Mouse (Mus musculus): ENCODE results near the gene Samhd1. TPM values are rescaled to one million over a fixed set of nuclear protein-coding genes. Genes with fewer than 3 reads are reported as not detected.
A peak's percentile ranks its signal among the peaks of the same experiment; 100 is the strongest.
"Not testable (repeated sequence)": the region's sequence is repeated elsewhere in the genome, so short reads cannot be mapped to it uniquely, and the experiment has no call there.

Samhd1 gene
- 10 to 100 TPM; 21.6 to 22.4 TPM for total RNA-seq (2021)

- intact Hi-C loops (cut with DNase I), result no loop called here
- peak; percentile 94 for DNase-seq (ENCODE audit: low spot score)
Measured at GRCm38 (mm10) chr2:157135014-157135413, at the start of gene Samhd1. Gene Samhd1, minus strand, starts transcription at chr2:157135265.

GRCm38 (mm10) chr2:157178167-157178566 is 43.1 kb upstream of the Samhd1 start:
- no peak for DNase-seq (ENCODE audit: low spot score)
- intact Hi-C loops (cut with DNase I), result no loop called here

- no peak for DNase-seq (ENCODE audit: low spot score)
- intact Hi-C loops (cut with DNase I), result no loop called here
Measured at GRCm38 (mm10) chr2:157176248-157176647, 41.2 kb upstream of the Samhd1 start.

- no peak for DNase-seq (ENCODE audit: low spot score)
- intact Hi-C loops (cut with DNase I), result no loop called here
Measured at GRCm38 (mm10) chr2:157174416-157174815, 39.4 kb upstream of the Samhd1 start.

GRCm38 (mm10) chr2:157173555-157173954 is 38.5 kb upstream of the Samhd1 start:
- intact Hi-C loops (cut with DNase I), result no loop called here

GRCm38 (mm10) chr2:157172984-157173383 is 37.9 kb upstream of the Samhd1 start:
- intact Hi-C loops (cut with DNase I), result no loop called here

More at GRCm38 (mm10) chr2:157173555-157173954, 38.5 kb upstream of the Samhd1 start:
- DNase-seq (ENCODE audit: low spot score), result no peak

GRCm38 (mm10) chr2:157170626-157171025 is 35.6 kb upstream of the Samhd1 start:
- DNase-seq (ENCODE audit: low spot score), result no peak
- intact Hi-C loops (cut with DNase I), result no loop called here

More at GRCm38 (mm10) chr2:157172984-157173383, 37.9 kb upstream of the Samhd1 start:
- no peak for DNase-seq (ENCODE audit: low spot score)

GRCm38 (mm10) chr2:157170166-157170565 is 35.1 kb upstream of the Samhd1 start:
- intact Hi-C loops (cut with DNase I), result no loop called here
- DNase-seq (ENCODE audit: low spot score), result no peak

- intact Hi-C loops (cut with DNase I), result no loop called here
- DNase-seq (ENCODE audit: low spot score), result no peak
Measured at GRCm38 (mm10) chr2:157166371-157167080, 31.5 kb upstream of the Samhd1 start.

- intact Hi-C loops (cut with DNase I), result not testable (repeated sequence)
Measured at GRCm38 (mm10) chr2:157165312-157166224, 30.5 kb upstream of the Samhd1 start.

GRCm38 (mm10) chr2:157164101-157164500 is 29.0 kb upstream of the Samhd1 start:
- no peak for DNase-seq (ENCODE audit: low spot score)
- intact Hi-C loops (cut with DNase I), result no loop called here

More at GRCm38 (mm10) chr2:157165312-157166224, 30.5 kb upstream of the Samhd1 start:
- not testable (repeated sequence) for DNase-seq (ENCODE audit: low spot score)

GRCm38 (mm10) chr2:157156079-157156478 is 21.0 kb upstream of the Samhd1 start:
- intact Hi-C loops (cut with DNase I), result no loop called here
- no peak for DNase-seq (ENCODE audit: low spot score)

- intact Hi-C loops (cut with DNase I), result no loop called here
- no peak for DNase-seq (ENCODE audit: low spot score)
Measured at GRCm38 (mm10) chr2:157153235-157153634, 18.2 kb upstream of the Samhd1 start.

GRCm38 (mm10) chr2:157148417-157148816 is 13.4 kb upstream of the Samhd1 start:
- DNase-seq (ENCODE audit: low spot score), result no peak
- intact Hi-C loops (cut with DNase I), result no loop called here

GRCm38 (mm10) chr2:157147397-157148020 is 12.4 kb upstream of the Samhd1 start:
- intact Hi-C loops (cut with DNase I), result no loop called here

GRCm38 (mm10) chr2:157145173-157145572 is 10.1 kb upstream of the Samhd1 start:
- intact Hi-C loops (cut with DNase I), result no loop called here
- DNase-seq (ENCODE audit: low spot score), result no peak

More at GRCm38 (mm10) chr2:157147397-157148020, 12.4 kb upstream of the Samhd1 start:
- DNase-seq (ENCODE audit: low spot score), result no peak

GRCm38 (mm10) chr2:157144132-157144531 is 9.1 kb upstream of the Samhd1 start:
- intact Hi-C loops (cut with DNase I), result no loop called here
- DNase-seq (ENCODE audit: low spot score), result no peak

GRCm38 (mm10) chr2:157141962-157142361 is 6.9 kb upstream of the Samhd1 start:
- intact Hi-C loops (cut with DNase I), result no loop called here
- no peak for DNase-seq (ENCODE audit: low spot score)

GRCm38 (mm10) chr2:157139251-157139802 is 4.3 kb upstream of the Samhd1 start:
- intact Hi-C loops (cut with DNase I), result no loop called here
- DNase-seq (ENCODE audit: low spot score), result no peak

- no peak for DNase-seq (ENCODE audit: low spot score)
- intact Hi-C loops (cut with DNase I), result no loop called here
Measured at GRCm38 (mm10) chr2:157138808-157139207, 3.7 kb upstream of the Samhd1 start.
